Mouse (Mus musculus) urinary bladder, postnatal 36 days (tissue): ENCODE results near the gene Cst6.

Experiments
- DNase-seq, 2 experiments: peaks; one replicate each; pipeline ENCODE4 v3.0.0; 2022; ENCODE audit warnings: low spot score in 2 of 2, mixed read lengths in 1 of 2

Cst6 gene

GRCm38 (mm10) chr19:5348526-5349501 lies 560 bp downstream of the Cst6 start:
- DNase-seq = peak; percentile 31 to 32

- DNase-seq = no peak
Measured at GRCm38 (mm10) chr19:5348064-5348463, 1.3 kb downstream of the Cst6 start.

- no peak for DNase-seq
Measured at GRCm38 (mm10) chr19:5345297-5346131, 3.9 kb downstream of the Cst6 start.

- no peak for DNase-seq
Measured at GRCm38 (mm10) chr19:5341360-5341759, 8.0 kb downstream of the Cst6 start.

GRCm38 (mm10) chr19:5337975-5338374 lies 11.4 kb downstream of the Cst6 start:
- DNase-seq = peak; percentile 61 to 73

GRCm38 (mm10) chr19:5335441-5335840 lies 13.9 kb downstream of the Cst6 start, which contains the start of gene Catsper1:
Gene Catsper1, plus strand, starts transcription at chr19:5335741.
- no peak for DNase-seq

- no peak for DNase-seq
Measured at GRCm38 (mm10) chr19:5334741-5335140, 14.6 kb downstream of the Cst6 start.

GRCm38 (mm10) chr19:5327970-5328369 lies 21.4 kb downstream of the Cst6 start:
- peak; percentile 24 to 31 for DNase-seq

- DNase-seq = no peak
Measured at GRCm38 (mm10) chr19:5323801-5324200, 25.6 kb downstream of the Cst6 start.

- no peak for DNase-seq
Measured at GRCm38 (mm10) chr19:5313189-5313588, 36.2 kb downstream of the Cst6 start.

GRCm38 (mm10) chr19:5309025-5309424 lies 40.3 kb downstream of the Cst6 start:
- no peak for DNase-seq

- no peak for DNase-seq
Measured at GRCm38 (mm10) chr19:5306968-5307734, 42.2 kb downstream of the Cst6 start.

- no peak for DNase-seq
Measured at GRCm38 (mm10) chr19:5306279-5306678, 43.1 kb downstream of the Cst6 start.

GRCm38 (mm10) chr19:5302455-5302854 lies 46.9 kb downstream of the Cst6 start:
- no peak for DNase-seq

- no peak for DNase-seq
Measured at GRCm38 (mm10) chr19:5300588-5300987, 48.8 kb downstream of the Cst6 start.

- no peak for DNase-seq
Measured at GRCm38 (mm10) chr19:5297903-5298800, 51.2 kb downstream of the Cst6 start, which contains the start of gene Gal3st3. Gene Gal3st3, plus strand, starts transcription at chr19:5298331.

GRCm38 (mm10) chr19:5296630-5297029 lies 52.7 kb downstream of the Cst6 start:
- no peak for DNase-seq

GRCm38 (mm10) chr19:5295736-5296075 lies 53.7 kb downstream of the Cst6 start:
- DNase-seq = no peak

- peak; percentile 98 to 99 for DNase-seq
Measured at GRCm38 (mm10) chr19:5294972-5295735, 54.2 kb downstream of the Cst6 start, which contains the start of gene Sf3b2. Gene Sf3b2, minus strand, starts transcription at chr19:5295455.
